Mouse (Mus musculus) embryonic facial prominence, embryonic 12.5 days (tissue): ENCODE results near the gene Mpzl2. TPM values are rescaled to one million over a fixed set of nuclear protein-coding genes. Genes with fewer than 3 reads are reported as not detected.
"Not testable (repeated sequence)": the region's sequence is repeated elsewhere in the genome, so short reads cannot be mapped to it uniquely, and the experiment has no call there.

Experiments
- ATAC-seq: fragments of 200-750 bp; cut with Nextera tagmentation; 2 replicates; pipeline ENCODE4 v1.8.0; 2017; ENCODE audit not compliant: insufficient number of reproducible peaks, insufficient read depth, low FRiP score, low TSS enrichment
- H3K27ac ChIP-seq: fragments of 300-500 bp; sonication (generic); 2 replicates; pipeline ENCODE4 v1.5.1; 2016; ENCODE audit warnings: mild to moderate bottlenecking
- H3K27me3 ChIP-seq: fragments of 300-500 bp; sonication (generic); 2 replicates; pipeline ENCODE4 v1.6.1; 2016; ENCODE audit warnings: mild to moderate bottlenecking, moderate library complexity
- H3K36me3 ChIP-seq: fragments of 300-500 bp; sonication (generic); 2 replicates; pipeline ENCODE4 v1.6.1; 2016; ENCODE audit warnings: mild to moderate bottlenecking
- H3K4me1 ChIP-seq: fragments of 300-500 bp; sonication (generic); 2 replicates; pipeline ENCODE4 v1.6.1; 2016
- H3K4me2 ChIP-seq: fragments of 300-500 bp; sonication (generic); replicated peaks from 2 replicates; pipeline ENCODE4 v1.6.1; 2016; ENCODE audit warnings: mild to moderate bottlenecking, moderate library complexity
- H3K4me3 ChIP-seq: fragments of 300-500 bp; sonication (generic); 2 replicates; pipeline ENCODE4 v1.5.1; 2016; ENCODE audit warnings: mild to moderate bottlenecking
- H3K9ac ChIP-seq: fragments of 300-500 bp; sonication (generic); 2 replicates; pipeline ENCODE4 v1.6.1; 2016; ENCODE audit warnings: mild to moderate bottlenecking, moderate library complexity
- H3K9me3 ChIP-seq: fragments of 300-500 bp; sonication (generic); 2 replicates; pipeline ENCODE4 v1.6.1; 2016; ENCODE audit warnings: mild to moderate bottlenecking, moderate library complexity
- WGBS: fragments of 180-500 bp; shearing (Covaris S2); methylation state at CpG from one replicate; pipeline ENCODE4 v1.1.7; 2016; 5-methylcytosine and 5-hydroxymethylcytosine counted together
- polyA plus RNA-seq: library from polyadenylated mRNA; unstranded; fragments of >200 nt; fragmentation: Nextera tagmentation; extraction: Ambion mirVana; gene quantifications from 2 replicates; pipeline ENCODE4 v1.2.1, GENCODE M21; 2016

Gene Mpzl2
- polyA plus RNA-seq, 1 experiment from 2014 or later, result 11.3 TPM

- Histone ChIP-seq H3K27ac (no peak overlapping the region), H3K36me3 (no peaks in the 10 kb centered on the region), H3K27me3 (peaks cover 11% of the 10 kb centered on the region; the same call in 1 of the 2 replicates), H3K9me3 (no peaks in the 10 kb centered on the region), H3K4me3 (no peak overlapping the region), H3K9ac (no peak overlapping the region), H3K4me1 (no peaks in the 10 kb centered on the region), H3K4me2 (no peak overlapping the region)
- ATAC-seq, result no peak
- WGBS, result 76% methylated on average over 3 of the region's 3 CpGs
Observed at GRCm38 (mm10) chr9:45034526-45034925, 5.1 kb upstream of the Mpzl2 start.

GRCm38 (mm10) chr9:45037803-45038202 lies 1.8 kb upstream of the Mpzl2 start:
- not testable (repeated sequence) for H3K27ac ChIP-seq, ATAC-seq
- 74% methylated on average over 1 of the region's 1 CpGs for WGBS

GRCm38 (mm10) chr9:45040066-45040845 lies 657 bp downstream of the Mpzl2 start:
- H3K36me3 ChIP-seq, result no peaks in the 10 kb centered on the region
- 19% methylated on average over 14 of the region's 14 CpGs for WGBS
- H3K9ac ChIP-seq, result no peak overlapping the region
- ATAC-seq, result no peak
- H3K27ac ChIP-seq, result no peak overlapping the region
- H3K4me3 ChIP-seq, result no peak overlapping the region
- H3K4me1 ChIP-seq, result peaks cover 28% of the 10 kb centered on the region
- peaks cover 57% of the 10 kb centered on the region for H3K27me3 ChIP-seq
- H3K4me2 ChIP-seq, result peak overlapping the region; percentile 31; the same call in 1 of the 2 replicates
- H3K9me3 ChIP-seq, result no peaks in the 10 kb centered on the region

More at GRCm38 (mm10) chr9:45037803-45038202, 1.8 kb upstream of the Mpzl2 start:
- H3K36me3 ChIP-seq, H3K4me2 ChIP-seq, H3K9ac ChIP-seq, H3K9me3 ChIP-seq, H3K4me3 ChIP-seq: not testable (repeated sequence)
- peaks cover 24% of the 10 kb centered on the region for H3K4me1 ChIP-seq
- H3K27me3 ChIP-seq, result peaks cover 36% of the 10 kb centered on the region

GRCm38 (mm10) chr9:45041131-45041838 lies 1.7 kb downstream of the Mpzl2 start:
- no peak for ATAC-seq
- no peak overlapping the region for H3K9ac ChIP-seq
- H3K27ac ChIP-seq, result no peak overlapping the region
- H3K4me1 ChIP-seq, result peaks cover 28% of the 10 kb centered on the region
- no peaks in the 10 kb centered on the region for H3K36me3 ChIP-seq
- H3K4me2 ChIP-seq, result peak overlapping the region; percentile 31
- no peaks in the 10 kb centered on the region for H3K9me3 ChIP-seq
- H3K27me3 ChIP-seq, result peaks cover 58% of the 10 kb centered on the region
- 40% methylated on average over 17 of the region's 17 CpGs for WGBS
- no peak overlapping the region for H3K4me3 ChIP-seq

GRCm38 (mm10) chr9:45042056-45042720 lies 2.6 kb downstream of the Mpzl2 start:
- H3K36me3 ChIP-seq, result no peaks in the 10 kb centered on the region
- H3K4me3 ChIP-seq, result peak overlapping the region; percentile 33
- peak overlapping the region; percentile 27; the same call in 1 of the 2 replicates for H3K9ac ChIP-seq
- peak overlapping the region; percentile 56 for H3K4me2 ChIP-seq
- ATAC-seq, result peak; percentile 86
- peaks cover 28% of the 10 kb centered on the region for H3K4me1 ChIP-seq
- 1% methylated on average over 20 of the region's 20 CpGs for WGBS
- H3K27me3 ChIP-seq, result peaks cover 58% of the 10 kb centered on the region
- H3K27ac ChIP-seq, result 0 out of 2 replicates have a peak overlapping the region, but pooled peaks have one; percentile 50
- no peaks in the 10 kb centered on the region for H3K9me3 ChIP-seq

GRCm38 (mm10) chr9:45042947-45043346 lies 3.3 kb downstream of the Mpzl2 start:
- peak overlapping the region; percentile 56 for H3K4me2 ChIP-seq
- H3K27ac ChIP-seq, result no peak overlapping the region
- H3K27me3 ChIP-seq, result peaks cover 58% of the 10 kb centered on the region
- H3K9ac ChIP-seq, result peak overlapping the region; percentile 27; the same call in 1 of the 2 replicates
- peaks cover 28% of the 10 kb centered on the region for H3K4me1 ChIP-seq
- under 1% methylated on average over 10 of the region's 10 CpGs for WGBS
- H3K9me3 ChIP-seq, result no peaks in the 10 kb centered on the region
- ATAC-seq, result 0 out of 2 replicates have a peak, but pooled peaks have one; percentile 35
- H3K4me3 ChIP-seq, result peak overlapping the region; percentile 33
- H3K36me3 ChIP-seq, result no peaks in the 10 kb centered on the region

GRCm38 (mm10) chr9:45046973-45047372 lies 7.4 kb downstream of the Mpzl2 start:
- Histone ChIP-seq H3K27ac (no peak overlapping the region), H3K4me3 (no peak overlapping the region), H3K9me3 (no peaks in the 10 kb centered on the region), H3K36me3 (no peaks in the 10 kb centered on the region), H3K4me2 (no peak overlapping the region), H3K27me3 (peaks cover 30% of the 10 kb centered on the region), H3K9ac (no peak overlapping the region), H3K4me1 (peaks cover 11% of the 10 kb centered on the region; the same call in 1 of the 2 replicates)
- no peak for ATAC-seq
- WGBS, result 90% methylated on average over 16 of the region's 16 CpGs

- no peak overlapping the region for H3K9ac ChIP-seq
- H3K4me3 ChIP-seq, result no peak overlapping the region
- peaks cover 18% of the 10 kb centered on the region for H3K27me3 ChIP-seq
- no peaks in the 10 kb centered on the region for H3K4me1 ChIP-seq
- H3K27ac ChIP-seq, result no peak overlapping the region
- H3K4me2 ChIP-seq, result no peak overlapping the region
- ATAC-seq, result no peak
- WGBS, result 31% methylated on average over 4 of the region's 4 CpGs
- no peaks in the 10 kb centered on the region for H3K36me3 ChIP-seq
- no peaks in the 10 kb centered on the region for H3K9me3 ChIP-seq
Observed at GRCm38 (mm10) chr9:45048511-45048910, 8.9 kb downstream of the Mpzl2 start.

GRCm38 (mm10) chr9:45049731-45050130 lies 10.1 kb downstream of the Mpzl2 start:
- H3K9me3 ChIP-seq, result no peaks in the 10 kb centered on the region
- H3K4me2 ChIP-seq, result no peak overlapping the region
- H3K9ac ChIP-seq, result no peak overlapping the region; the same call in 1 of the 2 replicates
- H3K4me3 ChIP-seq, result no peak overlapping the region
- peaks cover 7% of the 10 kb centered on the region; the same call in 1 of the 2 replicates for H3K27me3 ChIP-seq
- no peaks in the 10 kb centered on the region for H3K4me1 ChIP-seq
- H3K27ac ChIP-seq, result no peak overlapping the region
- 89% methylated on average over 1 of the region's 1 CpGs for WGBS
- H3K36me3 ChIP-seq, result no peaks in the 10 kb centered on the region
- no peak for ATAC-seq

GRCm38 (mm10) chr9:45050301-45050700 lies 10.7 kb downstream of the Mpzl2 start:
- Histone ChIP-seq H3K9me3 (no peaks in the 10 kb centered on the region), H3K36me3 (no peaks in the 10 kb centered on the region), H3K9ac (no peak overlapping the region), H3K4me2 (no peak overlapping the region), H3K27ac (no peak overlapping the region), H3K27me3 (peaks cover 3% of the 10 kb centered on the region; the same call in 1 of the 2 replicates), H3K4me3 (no peak overlapping the region), H3K4me1 (no peaks in the 10 kb centered on the region)
- ATAC-seq, result no peak
- WGBS, result 90% methylated on average over 2 of the region's 2 CpGs

- Histone ChIP-seq H3K36me3 (no peaks in the 10 kb centered on the region), H3K4me2 (peak within 1 kb of the TSS; percentile 58), H3K4me1 (no peaks in the 10 kb centered on the region), H3K27me3 (peaks cover 13% of the 10 kb centered on the region; the same call in 1 of the 2 replicates), H3K27ac (peak within 1 kb of the TSS; percentile 94), H3K9me3 (no peaks in the 10 kb centered on the region), H3K4me3 (peak within 1 kb of the TSS; percentile 64), H3K9ac (peak within 1 kb of the TSS; percentile 44; the same call in 1 of the 2 replicates)
- peak; percentile 88 for ATAC-seq
- WGBS, result under 1% methylated on average over 33 of the region's 33 CpGs
Observed at GRCm38 (mm10) chr9:45055082-45055713, 15.6 kb downstream of the Mpzl2 start, which contains the start of gene Mpzl3. Gene Mpzl3 (plus strand): TSS chr9:45055186.
